Mouse (Mus musculus) limb, embryonic 10.5 days (tissue): ENCODE data around the gene Znrd1. TPM values are rescaled to one million over a fixed set of nuclear protein-coding genes. Genes with fewer than 3 reads are reported as not detected.

Experiments
- polyA plus RNA-seq: library from polyadenylated mRNA; unstranded; fragments of >200 nt; fragmentation: Nextera tagmentation; extraction: Ambion mirVana; gene quantifications from 2 replicates; pipeline ENCODE4 v1.2.1, GENCODE M21; 2016

Znrd1 gene
- polyA plus RNA-seq, 1 experiment from 2014 or later, result 114 TPM

Other genes with a start within 250 kb of the Znrd1 start
- gene H2-M10.5, start 185.6 kb downstream of the Znrd1 start, polyA plus RNA-seq, result not detected in 2 replicates
- gene H2-M10.6, start 146.4 kb downstream of the Znrd1 start, polyA plus RNA-seq, result not detected in 2 replicates
- gene Trim26, start 121.4 kb downstream of the Znrd1 start, polyA plus RNA-seq, result 36.7 and 48.1 TPM in 2 replicates
- 0.18 and 0.30 TPM in 2 replicates for gene Trim15, start 91.3 kb downstream of the Znrd1 start, polyA plus RNA-seq
- gene Trim10, start 89.0 kb downstream of the Znrd1 start, polyA plus RNA-seq, result 5.1 and 5.8 TPM in 2 replicates
- not detected in 2 replicates for gene Trim40, start 68.4 kb downstream of the Znrd1 start, polyA plus RNA-seq
- gene Trim31, start 60.4 kb downstream of the Znrd1 start, polyA plus RNA-seq, result not detected in 2 replicates
- 0.13 and 0.45 TPM in 2 replicates for gene Rnf39, start 15.6 kb downstream of the Znrd1 start, polyA plus RNA-seq
- 152 and 174 TPM in 2 replicates for gene Ppp1r11, start 6.8 kb downstream of the Znrd1 start, polyA plus RNA-seq
- gene Znrd1as, start within 50 bp of the Znrd1 start, polyA plus RNA-seq, result 8.9 and 9.5 TPM in 2 replicates
- not detected in 2 replicates for gene 2410137M14Rik, start 22.7 kb upstream of the Znrd1 start, polyA plus RNA-seq
- 0.55 and 1.2 TPM in 2 replicates for gene H2-M5, start 31.0 kb upstream of the Znrd1 start, polyA plus RNA-seq
- gene Zfp57, start 42.6 kb upstream of the Znrd1 start, polyA plus RNA-seq, result 69.9 and 92.6 TPM in 2 replicates
- gene Mog, start 64.8 kb upstream of the Znrd1 start, polyA plus RNA-seq, result 0.08 and 0.20 TPM in 2 replicates
- gene Gabbr1, start 87.4 kb upstream of the Znrd1 start, polyA plus RNA-seq, result 6.6 and 9.0 TPM in 2 replicates
- 0.06 TPM in 1 of 2 replicates, not detected in the other for gene Olfr90, start 129.9 kb upstream of the Znrd1 start, polyA plus RNA-seq
- 0.05 TPM in 1 of 2 replicates, not detected in the other for gene Olfr91, start 139.7 kb upstream of the Znrd1 start, polyA plus RNA-seq
- not detected in 2 replicates for gene Olfr92, start 161.5 kb upstream of the Znrd1 start, polyA plus RNA-seq
- gene Olfr93, start 202.9 kb upstream of the Znrd1 start, polyA plus RNA-seq, result not detected in 2 replicates
- not detected in 2 replicates for gene Ubd, start 235.3 kb upstream of the Znrd1 start, polyA plus RNA-seq
- not detected in 2 replicates for gene Olfr94, start 242.4 kb upstream of the Znrd1 start, polyA plus RNA-seq